Mouse (Mus musculus) neutrophil, adult 83 days (primary cell): Measurements from ENCODE around the gene Bola3. TPM values are rescaled to one million over a fixed set of nuclear protein-coding genes. Genes with fewer than 3 reads are reported as not detected.

Experiments used
- total RNA-seq, 2 experiments: library from RNA; stranded (reverse); gene quantifications; one replicate each; pipeline ENCODE4 v1.2.4; 2023

Bola3 gene
- total RNA-seq, result 10 to 100 TPM; 17.5 to 22.0 TPM

DNA sequence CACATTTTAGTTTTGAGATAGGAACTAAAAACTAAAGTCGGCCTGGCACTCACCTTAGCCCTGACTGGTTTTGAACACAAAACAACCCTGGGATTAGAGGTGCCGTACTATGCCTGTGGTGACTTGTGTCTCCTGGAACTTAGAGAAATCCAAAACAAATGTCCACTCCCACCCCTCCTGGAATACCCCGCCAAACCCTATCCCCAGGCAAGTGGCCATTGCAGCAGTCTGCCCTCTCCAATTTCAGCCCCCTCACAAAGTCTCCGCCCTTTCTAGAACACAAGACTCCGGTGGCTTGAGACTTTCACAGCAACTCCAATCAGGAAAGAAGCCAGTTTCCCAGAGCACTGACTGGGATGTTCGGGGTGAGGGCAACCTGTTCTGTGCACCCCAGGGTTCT lies at the start of gene Bola3:
Gene Bola3 (plus strand): TSS at position 275 of the 400 bp plus-strand sequence.

GRCm38 (mm10) chr6:83325525-83326393 lies 23.2 kb upstream of the Bola3 start, which contains the start of the genes Mthfd2 and Mob1a:
TSS of gene Mthfd2 (minus strand) at chr6:83325908.
TSS of gene Mob1a (plus strand) at chr6:83326016.

Other genes with a start within 250 kb of the Bola3 start
- 1 to 10 TPM; 2.8 to 6.6 TPM for gene Ccdc142, start 247.5 kb upstream of the Bola3 start, total RNA-seq
- gene Gm42688, start 247.5 kb upstream of the Bola3 start, total RNA-seq, result 1 to 10 TPM; 5.3 to 6.5 TPM
- 10 to 100 TPM; 23.9 to 24.8 TPM for gene Mrpl53, start 240.1 kb upstream of the Bola3 start, total RNA-seq
- 10 to 100 TPM; 26.2 to 35.5 TPM for gene Mogs, start 233.7 kb upstream of the Bola3 start, total RNA-seq
- 10 to 100 TPM; 34.8 to 39.7 TPM for gene Wbp1, start 227.6 kb upstream of the Bola3 start, total RNA-seq
- 10 to 100 TPM; 17.3 to 17.9 TPM for gene Ino80b, start 223.7 kb upstream of the Bola3 start, total RNA-seq
- gene Rtkn, start 213.7 kb upstream of the Bola3 start, total RNA-seq, result under 1 TPM; 0.33 to 0.66 TPM
- gene Wdr54, start 192.8 kb upstream of the Bola3 start, total RNA-seq, result under 1 TPM; 0.18 to 0.64 TPM
- gene 1700003E16Rik, start 192.7 kb upstream of the Bola3 start, total RNA-seq, result not detected
- 100 to 1,000 TPM; 129 to 136 TPM for gene Dctn1, start 183.2 kb upstream of the Bola3 start, total RNA-seq
- gene Slc4a5, start 129.3 kb upstream of the Bola3 start, total RNA-seq, result not detected
- gene Mthfd2, start 23.2 kb upstream of the Bola3 start, total RNA-seq, result 10 to 100 TPM; 21.3 to 24.8 TPM
- gene Mob1a, start 23.1 kb upstream of the Bola3 start, total RNA-seq, result 100 to 1,000 TPM; 133 to 139 TPM
- gene Tet3, start 109.9 kb downstream of the Bola3 start, total RNA-seq, result 10 to 100 TPM; 66.0 to 71.4 TPM
- 10 to 100 TPM; 16.5 to 20.4 TPM for gene Dguok, start 157.8 kb downstream of the Bola3 start, total RNA-seq
- not detected for gene Actg2, start 187.1 kb downstream of the Bola3 start, total RNA-seq
- 10 to 100 TPM; 20.9 to 21.2 TPM for gene Stambp, start 223.6 kb downstream of the Bola3 start, total RNA-seq